Mouse (Mus musculus) thymus, adult 2 months (tissue): ENCODE measurements at regions not wholly inside any gene's neighbourhood (a gene's known extent, or its start where the extent isn't known, plus 50 kb on each side); places are given as distances from the start of the nearest gene placed in this dataset.

Source experiments
- CTCF ChIP-seq: fragments of 200-500 bp; IDR thresholded peaks from 2 replicates; pipeline ENCODE4 v1.5.1; 2012; ENCODE audit warnings: mild to moderate bottlenecking, control low read depth, low read length, moderate library complexity, borderline replicate concordance; ENCODE audit not compliant: control insufficient read depth, poor library complexity, insufficient read depth; ENCODE audit errors: extremely low read depth
- POLR2A ChIP-seq: fragments of 200-500 bp; IDR thresholded peaks from 2 replicates; pipeline ENCODE4 v1.6.1; 2012; ENCODE audit warnings: mild to moderate bottlenecking, low read length, control low read depth, moderate library complexity; ENCODE audit not compliant: control insufficient read depth, poor library complexity, insufficient read depth; ENCODE audit errors: extremely low read depth

DNA sequence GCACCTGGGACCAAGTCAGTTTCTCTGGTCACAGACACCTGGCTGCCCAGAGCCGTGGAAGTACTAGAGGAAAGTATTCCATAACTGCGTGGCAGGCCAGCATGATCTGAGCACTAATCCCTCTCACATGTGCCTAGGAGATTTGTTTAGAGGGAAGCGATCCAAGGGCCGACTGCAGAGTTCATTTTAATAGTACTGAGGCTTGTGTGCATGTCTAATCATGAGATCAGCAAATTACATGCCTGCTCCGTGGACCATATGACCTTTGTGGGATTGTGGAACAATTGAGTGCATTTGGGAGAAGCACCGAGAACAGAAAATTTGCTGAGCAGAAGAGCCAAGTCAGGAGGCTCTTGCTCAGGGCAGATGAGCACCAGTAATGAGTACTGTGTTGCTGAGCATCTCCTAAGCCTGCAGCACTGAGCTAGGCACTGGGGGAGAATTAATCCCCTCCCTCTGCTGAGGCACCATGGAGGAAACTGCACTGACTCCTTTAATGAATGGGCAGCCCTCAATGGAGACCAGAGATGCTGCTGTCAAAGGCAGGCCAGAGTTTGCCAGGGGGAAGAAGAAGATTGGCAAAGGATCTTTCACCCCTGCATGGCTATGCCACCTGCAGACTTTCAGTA lies 445.1 kb upstream of the Meis1 start:
- TF ChIP-seq POLR2A: no peak
- no peak for TF ChIP-seq CTCF
